Mouse (Mus musculus): ENCODE results near the gene Taf1. TPM values are rescaled to one million over a fixed set of nuclear protein-coding genes. Genes with fewer than 3 reads are reported as not detected.

The Taf1 gene
- polyA plus RNA-seq, 1 experiment from 2014 or later, result 15.4 TPM

Other genes starting within 250 kb of the Taf1 start
- gene Nlgn3, start 233.6 kb upstream of the Taf1 start, polyA plus RNA-seq (2015; fragmentation: Nextera tagmentation; extraction: Ambion mirVana), result 14.2 and 20.8 TPM in 2 replicates
- gene Gjb1, start 156.4 kb upstream of the Taf1 start, polyA plus RNA-seq (2015; fragmentation: Nextera tagmentation; extraction: Ambion mirVana), result 1.8 TPM in 1 of 2 replicates, not detected in the other
- 42.5 and 44.1 TPM in 2 replicates for gene Zmym3, start 111.9 kb upstream of the Taf1 start, polyA plus RNA-seq (2015; fragmentation: Nextera tagmentation; extraction: Ambion mirVana)
- 491 TPM in 2 replicates for gene Nono, start 103.4 kb upstream of the Taf1 start, polyA plus RNA-seq (2015; fragmentation: Nextera tagmentation; extraction: Ambion mirVana)
- gene Itgb1bp2, start 83.6 kb upstream of the Taf1 start, polyA plus RNA-seq (2015; fragmentation: Nextera tagmentation; extraction: Ambion mirVana), result 4.0 and 6.2 TPM in 2 replicates
- 179 and 208 TPM in 2 replicates for gene Ogt, start 107.3 kb downstream of the Taf1 start, polyA plus RNA-seq (2015; fragmentation: Nextera tagmentation; extraction: Ambion mirVana)
- gene Cxcr3, start 201.5 kb downstream of the Taf1 start, polyA plus RNA-seq (2015; fragmentation: Nextera tagmentation; extraction: Ambion mirVana), result 0.15 and 0.31 TPM in 2 replicates